ENCODE assay signal across 21 mouse cellular contexts in the genomic region with DNA sequence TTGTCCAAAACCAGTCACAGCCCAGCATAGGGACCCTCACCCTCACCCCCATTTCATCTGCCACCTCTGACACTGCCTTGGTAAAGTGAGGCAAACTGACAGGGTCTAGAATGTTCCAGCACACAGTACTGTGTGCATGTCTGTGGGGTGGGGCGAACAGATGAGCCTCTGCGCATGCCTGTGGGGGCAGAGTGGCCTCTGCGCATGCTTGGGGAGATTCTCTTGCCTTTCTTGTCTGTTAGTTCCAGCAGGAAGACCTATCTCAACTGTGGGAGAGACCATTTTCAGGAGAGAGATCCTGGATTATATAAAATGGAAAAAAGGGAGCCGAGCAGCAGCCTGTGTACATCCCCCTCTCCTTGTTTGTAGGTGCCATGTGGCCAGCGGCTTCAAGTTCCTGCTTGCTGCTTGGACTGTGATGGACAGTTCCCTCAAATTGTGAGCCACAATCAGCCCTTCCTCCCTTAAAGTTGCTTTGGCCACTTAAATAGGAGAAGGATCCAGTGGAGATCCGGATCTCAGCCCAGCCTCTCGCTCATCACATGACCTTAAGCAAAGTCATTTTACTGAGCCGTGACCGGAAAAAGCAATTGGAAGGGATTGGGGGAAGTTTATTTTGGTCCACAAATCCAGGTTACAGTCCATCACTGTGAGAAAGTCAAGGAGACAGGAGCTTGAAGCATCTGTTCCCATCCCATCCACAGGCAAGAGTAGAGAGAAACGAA.
A peak's percentile ranks its signal among the peaks of the same experiment; 100 is the strongest.
DNase-seq lines count a peak whose midpoint lies in the region; TF ChIP-seq lines count a peak whose summit lies in the region.
"Had no signal": no experiment of that assay in that cellular context is flagged by ENCODE, and none has a peak within 500 bp of the region (broad histone marks: within the 10 kb centered on the region; RNA-seq: fewer than 3 reads in every experiment).

No protein-coding gene starts in this region.

- no peaks in the 10 kb centered on the region for H3K27me3 ChIP-seq in testis, adult 2 months (ENCODE audit: control insufficient read depth, insufficient read depth, low read length)
- H3K27me3 ChIP-seq: embryonic facial prominence, embryonic 12.5 days; forebrain, embryonic 15.5 days had no signal

- no peak for TF ChIP-seq CTCF in testis, adult 2 months (IDR thresholded peaks at IDR 0.05; ENCODE audit: control insufficient read depth, insufficient read depth, insufficient replicate concordance, low read depth, low read length)

- peaks cover 15% of the 10 kb centered on the region for H3K4me1 ChIP-seq in testis, adult 2 months (ENCODE audit: control insufficient read depth, insufficient read depth, low read length)
- H3K4me1 ChIP-seq: embryonic facial prominence, embryonic 10.5 days; embryonic facial prominence, embryonic 12.5 days; forebrain, embryonic 13.5 days had no signal

- H3K27ac ChIP-seq in testis, adult 2 months (ENCODE audit: control insufficient read depth, insufficient read depth, low read depth, low read length), result peak overlapping the region; percentile 69
- H3K27ac ChIP-seq: embryonic facial prominence, embryonic 10.5 days; embryonic facial prominence, embryonic 12.5 days; forebrain, embryonic 13.5 days; forebrain, embryonic 15.5 days had no signal

- no peaks in the 10 kb centered on the region for H3K36me3 ChIP-seq in testis, adult 2 months (ENCODE audit: control insufficient read depth, insufficient read depth, low read length)
- H3K36me3 ChIP-seq: embryonic facial prominence, embryonic 10.5 days; embryonic facial prominence, embryonic 12.5 days; forebrain, embryonic 15.5 days; G1E had no signal

- peak overlapping the region; percentile 79 for H3K4me3 ChIP-seq in testis, adult 2 months (ENCODE audit: control insufficient read depth, low read depth, low read length)
- H3K4me3 ChIP-seq: embryonic facial prominence, embryonic 10.5 days; embryonic facial prominence, embryonic 12.5 days; forebrain, embryonic 13.5 days; forebrain, embryonic 15.5 days had no signal

- DNase-seq in testis, postnatal 10 days (ENCODE audit: low spot score), result no peak
- DNase-seq in R1 (ENCODE audit: low read depth, low spot score), result peak; percentile 80
- peak; percentile 5 for DNase-seq in brain, adult 2 months (ENCODE audit: low read depth, low spot score)
- DNase-seq in layer of hippocampus, postnatal 36 days, result no peak
- DNase-seq in embryo, embryonic 10 days (ENCODE audit: low spot score), result no peak
- DNase-seq: adrenal gland, adult 8-10 months; adrenal gland, postnatal 14 days; adrenal gland, postnatal 36 days; cerebellum, adult 11 months; cerebellum, adult 18-20 months; cerebellum, adult 8-10 months; cerebellum, adult 9-11 months; cerebellum, postnatal 14 days; cerebellum, postnatal 36 days; forebrain, postnatal 0 days had no signal

- peak; percentile 41; the same call in 1 of the 2 replicates for TF ChIP-seq POLR2A in testis, adult 2 months (IDR thresholded peaks at IDR 0.05; ENCODE audit: control insufficient read depth, low read depth, low read length)

Comparison
In these comparisons a context has a peak if more than half of its experiments do, and no peak if none do; other contexts are left out.
1. DNase-seq: peak in R1 (single experiment) and brain, adult 2 months (single experiment); none in testis, postnatal 10 days (single experiment), layer of hippocampus, postnatal 36 days (0 of 2) and embryo, embryonic 10 days (single experiment).